Mouse (Mus musculus) cerebellum, postnatal 14 days (tissue): ENCODE results near the gene Fam57b.
"Not testable (repeated sequence)": the region's sequence is repeated elsewhere in the genome, so short reads cannot be mapped to it uniquely, and the experiment has no call there.

Experiments used
- DNase-seq, 2 experiments: peaks; one replicate each; pipeline ENCODE4 v3.0.0; 2021; ENCODE audit warnings: mixed read lengths in 2 of 2

Gene Fam57b

DNA sequence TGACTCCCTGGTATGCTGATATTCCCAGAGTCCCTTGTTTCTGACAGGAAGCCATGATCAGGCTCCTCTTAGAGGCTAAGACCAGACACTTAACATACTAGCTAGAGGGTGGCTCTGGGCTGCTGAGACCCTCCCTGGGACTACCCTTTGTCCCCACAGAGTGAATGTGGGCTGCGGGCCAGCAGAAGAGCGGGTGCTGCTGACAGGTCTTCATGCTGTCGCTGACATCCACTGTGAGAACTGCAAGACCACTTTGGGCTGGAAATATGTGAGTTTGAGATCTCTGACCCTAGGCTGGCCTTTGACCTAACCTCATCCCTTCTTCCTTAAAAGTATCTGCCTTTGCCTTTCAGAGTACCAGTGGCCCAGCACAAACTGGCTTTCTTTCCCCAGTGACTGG, 19.3 kb upstream of the Fam57b start:
- DNase-seq, result peak in 1 of 2 experiments; percentile 56

- not testable (repeated sequence) for DNase-seq
These were observed 18.4 kb upstream of the Fam57b start for GRCm38 (mm10) chr7:126779101-126779500.

GRCm38 (mm10) chr7:126779983-126780970, 17.2 kb upstream of the Fam57b start:
- DNase-seq, result peak; percentile 93 to 96

- peak; percentile 60 to 71 for DNase-seq
These were observed 16.4 kb upstream of the Fam57b start, which contains the start of gene Tbx6 for GRCm38 (mm10) chr7:126780971-126781635. Tbx6 (plus strand) TSS chr7:126781483.

- peak in 1 of 2 experiments; percentile 11 for DNase-seq
These were observed 15.7 kb upstream of the Fam57b start for GRCm38 (mm10) chr7:126781661-126782370.

DNA sequence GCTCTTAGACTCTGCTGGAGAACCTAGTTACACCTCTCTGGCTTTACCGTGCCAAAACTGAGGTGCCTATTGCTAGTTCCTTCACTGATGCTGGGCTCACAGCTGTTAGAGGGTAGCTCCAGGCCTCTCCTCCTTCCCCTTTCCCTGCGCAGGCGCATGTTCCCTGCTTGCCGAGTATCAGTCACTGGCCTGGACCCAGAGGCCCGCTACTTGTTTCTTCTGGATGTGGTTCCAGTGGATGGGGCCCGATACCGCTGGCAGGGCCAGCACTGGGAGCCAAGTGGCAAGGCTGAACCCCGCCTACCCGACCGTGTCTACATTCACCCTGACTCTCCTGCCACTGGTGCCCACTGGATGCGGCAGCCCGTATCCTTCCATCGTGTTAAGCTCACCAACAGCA, 14.8 kb upstream of the Fam57b start:
- peak in 1 of 2 experiments; percentile 20 for DNase-seq

DNA sequence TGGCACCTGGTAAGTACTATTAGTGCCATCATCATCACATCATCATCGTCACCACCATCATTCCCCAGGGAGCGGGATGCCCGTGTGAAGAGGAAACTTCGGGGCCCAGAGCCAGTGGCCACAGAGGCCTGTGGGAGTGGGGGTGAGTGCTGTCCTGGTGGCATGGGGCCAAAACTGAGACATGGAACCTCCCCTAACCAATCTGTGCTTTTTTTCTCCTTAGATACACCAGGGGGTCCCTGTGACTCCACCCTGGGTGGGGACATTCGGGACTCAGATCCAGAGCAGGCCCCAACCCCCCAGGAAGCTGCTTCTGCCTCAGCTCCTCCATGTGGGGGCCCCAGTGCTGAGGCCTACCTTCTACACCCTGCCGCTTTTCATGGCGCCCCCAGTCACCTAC, 13.0 kb upstream of the Fam57b start:
- DNase-seq, result peak; percentile 23 to 48

DNA sequence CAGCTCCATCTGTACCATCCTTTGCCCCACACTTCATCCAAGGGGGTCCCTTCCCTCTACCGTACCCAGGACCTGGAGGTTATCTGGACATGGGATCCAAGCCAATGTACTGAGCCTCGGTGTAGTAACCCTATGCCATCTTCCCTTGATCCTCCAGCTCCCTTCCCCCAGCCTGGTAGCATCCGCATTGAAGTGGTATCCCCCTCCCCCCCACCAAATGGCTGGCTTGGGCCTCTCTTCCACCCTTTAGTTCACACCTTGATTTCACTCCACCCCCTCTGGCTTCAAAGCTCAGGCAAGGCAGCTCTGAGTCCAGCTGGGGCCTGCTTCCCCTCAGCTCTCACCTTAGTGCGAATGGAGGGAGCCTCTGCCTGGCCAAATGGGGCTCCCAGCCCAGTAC, 12.4 kb upstream of the Fam57b start:
- peak in 1 of 2 experiments; percentile 9 for DNase-seq

GRCm38 (mm10) chr7:126786142-126786541, 11.3 kb upstream of the Fam57b start:
- DNase-seq, result no peak

- DNase-seq, result no peak
These were observed 8.3 kb upstream of the Fam57b start for GRCm38 (mm10) chr7:126789141-126789540.

DNA sequence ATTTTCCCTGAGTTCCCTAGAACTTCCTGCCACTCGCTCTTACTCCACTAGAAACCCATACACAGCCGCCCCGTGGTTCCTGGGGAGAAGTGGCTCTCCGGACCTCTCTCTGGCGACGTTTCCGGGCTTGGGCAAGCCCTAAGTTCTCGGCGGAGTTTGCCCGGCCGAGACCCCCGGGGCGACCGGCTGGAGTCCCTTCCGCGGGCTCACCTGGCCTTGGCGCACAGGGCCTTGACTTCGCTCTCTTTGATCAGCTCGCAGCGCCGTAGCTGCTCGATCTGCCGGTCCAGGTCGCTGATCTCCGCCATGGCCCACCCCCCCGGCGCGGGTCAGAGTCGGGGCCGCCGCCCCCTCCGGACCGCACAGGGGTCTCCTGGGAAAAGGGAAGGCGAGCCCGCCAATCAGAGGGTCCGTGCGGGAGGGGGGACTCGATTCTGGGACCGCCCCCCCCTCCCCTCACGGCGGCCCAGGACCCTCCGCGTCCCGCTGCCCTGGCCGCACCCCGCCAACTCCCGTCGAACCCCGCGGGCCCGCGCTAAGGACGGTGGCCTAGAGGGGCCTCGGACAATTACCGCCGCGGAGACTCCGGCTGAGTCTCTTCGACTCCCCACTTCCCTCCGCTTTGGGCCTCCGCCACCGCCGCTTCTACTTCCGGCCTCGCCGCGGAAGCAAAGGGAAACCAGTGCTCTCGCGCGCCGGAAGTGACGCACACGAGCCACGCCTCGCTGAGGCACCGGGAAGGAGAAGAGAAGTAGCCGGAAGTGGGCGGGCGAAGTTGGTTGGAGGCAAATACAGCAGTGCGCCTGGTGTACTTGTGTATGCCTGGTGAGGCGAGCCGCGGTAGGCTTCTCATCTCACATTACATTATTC, 5.4 kb upstream of the Fam57b start, which contains the start of gene Ppp4c:
Gene Ppp4c, minus strand, starts transcription at position 646 of the 870 bp plus-strand sequence.
- peak; percentile 98 for DNase-seq

- no peak for DNase-seq
These were observed 4.6 kb upstream of the Fam57b start for GRCm38 (mm10) chr7:126792721-126793443.

- DNase-seq, result no peak
These were observed 3.8 kb upstream of the Fam57b start for GRCm38 (mm10) chr7:126793456-126794270.

GRCm38 (mm10) chr7:126794271-126794605, 3.2 kb upstream of the Fam57b start:
- DNase-seq, result no peak

DNA sequence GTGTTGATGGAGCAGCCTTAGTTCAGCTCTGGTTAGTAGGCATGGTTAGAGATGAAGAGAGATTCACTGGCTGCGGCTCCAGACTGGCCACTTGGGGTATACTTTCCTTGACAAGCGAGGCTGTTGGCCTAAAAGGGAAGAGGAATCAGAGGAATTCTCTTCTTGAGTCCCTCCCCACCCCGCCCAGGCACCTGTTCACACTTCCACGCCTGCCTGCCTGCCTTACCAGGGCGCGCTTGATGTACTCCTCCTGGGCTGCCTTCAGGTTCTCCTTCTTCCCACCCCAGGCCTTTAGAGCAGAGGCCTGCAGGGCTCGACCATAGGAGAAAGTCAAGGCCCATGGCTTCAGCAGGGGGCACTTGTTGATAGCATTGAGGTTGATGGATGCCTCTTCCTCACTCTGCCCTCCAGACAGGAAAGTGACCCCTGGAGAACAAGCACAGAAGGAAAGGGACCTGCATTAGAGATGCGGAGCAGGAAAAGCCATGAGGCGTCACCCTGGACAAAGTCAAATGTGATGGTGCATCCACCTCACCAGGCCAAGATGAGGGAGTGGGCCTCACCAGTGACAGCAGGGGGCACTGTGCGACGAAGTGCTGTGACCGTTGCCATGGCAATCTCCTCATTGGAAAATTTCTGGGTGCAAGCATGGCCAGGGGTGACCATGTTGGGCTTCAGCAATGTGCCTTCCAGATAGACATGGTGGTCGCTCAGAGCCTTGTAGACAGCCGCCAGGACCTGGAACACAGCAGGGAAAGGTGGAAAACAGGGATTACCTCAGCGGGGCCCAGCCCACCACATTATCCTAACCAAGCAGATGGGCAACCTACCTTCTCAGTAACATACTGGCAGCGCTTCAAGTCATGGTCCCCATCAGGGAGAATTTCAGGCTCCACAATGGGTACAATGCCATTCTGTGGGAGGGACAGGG, 1.8 kb upstream of the Fam57b start:
- DNase-seq, result no peak

GRCm38 (mm10) chr7:126796350-126796932, 1.0 kb upstream of the Fam57b start:
- peak; percentile 70 to 77 for DNase-seq

- peak; percentile 53 to 70 for DNase-seq
These were observed 920 bp downstream of the Fam57b start for GRCm38 (mm10) chr7:126798127-126799049.

- DNase-seq, result peak; percentile 98
These were observed 1.6 kb downstream of the Fam57b start for GRCm38 (mm10) chr7:126799050-126799467.
